Mouse (Mus musculus) urinary bladder, postnatal 25 days (tissue): Measurements from ENCODE around the gene Slc39a1.

Experiments
- DNase-seq: peaks from one replicate; pipeline ENCODE4 v3.0.0; 2022; ENCODE audit warnings: low spot score

Gene Slc39a1

DNA sequence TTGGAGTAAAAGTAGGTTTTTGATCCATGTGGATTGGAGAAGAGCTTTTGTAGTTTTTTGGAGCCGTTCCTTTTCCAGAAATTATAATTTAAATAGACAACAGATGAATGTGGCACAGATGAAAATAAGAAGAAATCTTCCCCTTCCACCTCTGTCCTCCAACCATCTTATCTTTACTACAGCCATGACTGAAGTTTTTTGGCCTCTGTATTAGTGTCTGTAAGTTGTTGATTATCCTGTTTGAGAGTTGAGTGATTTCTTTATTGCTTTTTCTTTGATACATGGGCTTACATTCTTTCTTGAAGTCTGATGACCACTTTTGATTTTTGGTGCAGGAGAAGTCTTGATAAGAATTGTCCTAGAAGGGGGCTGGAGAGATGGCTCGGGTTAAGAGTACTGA, 46.7 kb downstream of the Slc39a1 start:
- DNase-seq = no peak
